Mouse (Mus musculus) forebrain, embryonic 10.5 days (tissue): ENCODE measurements around the gene Lsm2. TPM values are rescaled to one million over a fixed set of nuclear protein-coding genes. Genes with fewer than 3 reads are reported as not detected.

ENCODE experiments used
- polyA plus RNA-seq: library from polyadenylated mRNA; unstranded; fragments of >200 nt; fragmentation: Nextera tagmentation; extraction: Ambion mirVana; gene quantifications from 2 replicates; pipeline ENCODE4 v1.2.1, GENCODE M21; 2016

The Lsm2 gene
- polyA plus RNA-seq, 1 experiment from 2014 or later, result 363 TPM

Other genes with a start within 250 kb of the Lsm2 start
- not detected in 2 replicates for gene C4b, start 238.0 kb upstream of the Lsm2 start, polyA plus RNA-seq
- not detected in 2 replicates for gene Cyp21a1, start 177.3 kb upstream of the Lsm2 start, polyA plus RNA-seq
- gene Stk19, start 144.9 kb upstream of the Lsm2 start, polyA plus RNA-seq, result 28.6 and 31.6 TPM in 2 replicates
- gene Dxo, start 144.8 kb upstream of the Lsm2 start, polyA plus RNA-seq, result 80.2 and 83.0 TPM in 2 replicates
- 58.0 and 58.3 TPM in 2 replicates for gene Skiv2l, start 131.7 kb upstream of the Lsm2 start, polyA plus RNA-seq
- gene Nelfe, start 131.5 kb upstream of the Lsm2 start, polyA plus RNA-seq, result 150 and 153 TPM in 2 replicates
- gene Cfb, start 119.3 kb upstream of the Lsm2 start, polyA plus RNA-seq, result 1.8 and 2.7 TPM in 2 replicates
- 6.6 and 7.0 TPM in 2 replicates for gene Zbtb12, start 102.4 kb upstream of the Lsm2 start, polyA plus RNA-seq
- gene Gm20547, start 99.8 kb upstream of the Lsm2 start, polyA plus RNA-seq, result 0.05 and 0.11 TPM in 2 replicates
- gene C2, start 83.6 kb upstream of the Lsm2 start, polyA plus RNA-seq, result 0.83 and 1.7 TPM in 2 replicates
- 93.3 and 98.8 TPM in 2 replicates for gene Ehmt2, start 83.4 kb upstream of the Lsm2 start, polyA plus RNA-seq
- gene Slc44a4, start 67.4 kb upstream of the Lsm2 start, polyA plus RNA-seq, result 0.06 and 0.11 TPM in 2 replicates
- 18.2 and 18.8 TPM in 2 replicates for gene Neu1, start 50.6 kb upstream of the Lsm2 start, polyA plus RNA-seq
- gene Hspa1b, start 22.6 kb upstream of the Lsm2 start, polyA plus RNA-seq, result 0.07 TPM in 1 of 2 replicates, not detected in the other
- gene Gm20481, start 11.9 kb upstream of the Lsm2 start, polyA plus RNA-seq, result not detected in 2 replicates
- gene Hspa1a, start 9.7 kb upstream of the Lsm2 start, polyA plus RNA-seq, result 0.94 and 2.1 TPM in 2 replicates
- gene Hspa1l, start 9.2 kb upstream of the Lsm2 start, polyA plus RNA-seq, result 1.1 TPM in 2 replicates
- gene Vars, start 19.1 kb downstream of the Lsm2 start, polyA plus RNA-seq, result 229 and 234 TPM in 2 replicates
- gene Vwa7, start 34.7 kb downstream of the Lsm2 start, polyA plus RNA-seq, result 0.19 and 0.22 TPM in 2 replicates
- gene Sapcd1, start 46.2 kb downstream of the Lsm2 start, polyA plus RNA-seq, result 3.0 and 4.1 TPM in 2 replicates
- gene Msh5, start 64.9 kb downstream of the Lsm2 start, polyA plus RNA-seq, result 4.3 and 5.1 TPM in 2 replicates
- 174 and 179 TPM in 2 replicates for gene Clic1, start 68.1 kb downstream of the Lsm2 start, polyA plus RNA-seq
- gene Ddah2, start 77.2 kb downstream of the Lsm2 start, polyA plus RNA-seq, result 414 and 441 TPM in 2 replicates
- gene Ly6g6c, start 83.5 kb downstream of the Lsm2 start, polyA plus RNA-seq, result 0.25 TPM in 1 of 2 replicates, not detected in the other
- gene Mpig6b, start 84.3 kb downstream of the Lsm2 start, polyA plus RNA-seq, result 0.59 and 0.72 TPM in 2 replicates
- gene Ly6g6e, start 95.0 kb downstream of the Lsm2 start, polyA plus RNA-seq, result 1.00 TPM in 1 of 2 replicates, not detected in the other
- gene Ly6g6d, start 96.2 kb downstream of the Lsm2 start, polyA plus RNA-seq, result 1.8 and 2.0 TPM in 2 replicates
- 0.46 and 0.69 TPM in 2 replicates for gene Ly6g6f, start 103.7 kb downstream of the Lsm2 start, polyA plus RNA-seq
- gene Abhd16a, start 107.4 kb downstream of the Lsm2 start, polyA plus RNA-seq, result 51.8 and 52.7 TPM in 2 replicates
- gene Ly6g5c, start 126.4 kb downstream of the Lsm2 start, polyA plus RNA-seq, result not detected in 2 replicates
- 1.2 and 1.4 TPM in 2 replicates for gene Ly6g5b, start 133.6 kb downstream of the Lsm2 start, polyA plus RNA-seq
- 33.9 and 42.2 TPM in 2 replicates for gene Gpank1, start 139.6 kb downstream of the Lsm2 start, polyA plus RNA-seq
- gene Csnk2b, start 140.2 kb downstream of the Lsm2 start, polyA plus RNA-seq, result 290 and 303 TPM in 2 replicates
- 7.8 and 10.6 TPM in 2 replicates for gene D17H6S53E, start 144.5 kb downstream of the Lsm2 start, polyA plus RNA-seq
- 0.74 and 0.97 TPM in 2 replicates for gene Apom, start 150.2 kb downstream of the Lsm2 start, polyA plus RNA-seq
- 65.9 and 69.0 TPM in 2 replicates for gene Bag6, start 153.3 kb downstream of the Lsm2 start, polyA plus RNA-seq
- gene Prrc2a, start 183.0 kb downstream of the Lsm2 start, polyA plus RNA-seq, result 195 and 200 TPM in 2 replicates
- 3.3 and 3.9 TPM in 2 replicates for gene Aif1, start 194.2 kb downstream of the Lsm2 start, polyA plus RNA-seq
- gene Lst1, start 206.6 kb downstream of the Lsm2 start, polyA plus RNA-seq, result 3.3 and 4.7 TPM in 2 replicates
- gene Ltb, start 212.6 kb downstream of the Lsm2 start, polyA plus RNA-seq, result 0.16 and 0.32 TPM in 2 replicates
- gene Tnf, start 220.1 kb downstream of the Lsm2 start, polyA plus RNA-seq, result 0.10 TPM in 1 of 2 replicates, not detected in the other
- gene Lta, start 223.5 kb downstream of the Lsm2 start, polyA plus RNA-seq, result not detected in 2 replicates
- gene Gm16181, start 239.0 kb downstream of the Lsm2 start, polyA plus RNA-seq, result 0.53 TPM in 1 of 2 replicates, not detected in the other